Mouse (Mus musculus) cerebellum, postnatal 25 days (tissue): ENCODE data around the gene Duox2.

ENCODE experiments used
- DNase-seq, 2 experiments: peaks; one replicate each; pipeline ENCODE4 v3.0.0; 2021; ENCODE audit warnings: mixed read lengths in 2 of 2

Duox2 gene

GRCm38 (mm10) chr2:122301921-122302573 lies 3.8 kb upstream of the Duox2 start:
- DNase-seq = no peak

- DNase-seq = peak; percentile 57 to 68
These were observed 3.1 kb upstream of the Duox2 start for GRCm38 (mm10) chr2:122301081-122301920.

- no peak for DNase-seq
These were observed 2.4 kb upstream of the Duox2 start for GRCm38 (mm10) chr2:122300656-122301020.

- no peak for DNase-seq
These were observed 1.8 kb upstream of the Duox2 start for GRCm38 (mm10) chr2:122299911-122300655.

GRCm38 (mm10) chr2:122298596-122299490 lies 594 bp upstream of the Duox2 start, which contains the start of gene Duoxa2:
Gene Duoxa2 (plus strand): TSS chr2:122298900.
- peak in 1 of 2 experiments; percentile 15 for DNase-seq

- DNase-seq = no peak
These were observed 766 bp downstream of the Duox2 start for GRCm38 (mm10) chr2:122297271-122298095.

GRCm38 (mm10) chr2:122294916-122295315 lies 3.3 kb downstream of the Duox2 start:
- no peak for DNase-seq

GRCm38 (mm10) chr2:122286137-122286536 lies 12.1 kb downstream of the Duox2 start:
- no peak for DNase-seq

GRCm38 (mm10) chr2:122284091-122284490 lies 14.2 kb downstream of the Duox2 start:
- DNase-seq = no peak

- DNase-seq = no peak
These were observed 19.5 kb downstream of the Duox2 start for GRCm38 (mm10) chr2:122278769-122279168.

- no peak for DNase-seq
These were observed 31.6 kb downstream of the Duox2 start for GRCm38 (mm10) chr2:122266407-122267193.

GRCm38 (mm10) chr2:122264690-122265089 lies 33.6 kb downstream of the Duox2 start:
- DNase-seq = no peak

- no peak for DNase-seq
These were observed 37.5 kb downstream of the Duox2 start for GRCm38 (mm10) chr2:122260729-122261128.

GRCm38 (mm10) chr2:122255997-122256396 lies 42.3 kb downstream of the Duox2 start:
- no peak for DNase-seq

GRCm38 (mm10) chr2:122247786-122248185 lies 50.5 kb downstream of the Duox2 start:
- no peak for DNase-seq

- peak; percentile 75 to 86 for DNase-seq
These were observed 54.5 kb downstream of the Duox2 start for GRCm38 (mm10) chr2:122243671-122244131.

- no peak for DNase-seq
These were observed 56.3 kb downstream of the Duox2 start for GRCm38 (mm10) chr2:122241935-122242334.

GRCm38 (mm10) chr2:122241226-122241625 lies 57.0 kb downstream of the Duox2 start:
- DNase-seq = no peak

- DNase-seq = no peak
These were observed 57.5 kb downstream of the Duox2 start for GRCm38 (mm10) chr2:122240735-122241134.

GRCm38 (mm10) chr2:122237891-122238470 lies 60.3 kb downstream of the Duox2 start:
- DNase-seq = no peak
